Mouse (Mus musculus) v-Abl transformed pro-B cells (cell line): ENCODE measurements around the gene Gnb1.

Experiments
- in situ Hi-C, 2 experiments: fragments of 400-800 bp; cut with MboI; formaldehyde crosslinking; loops; one replicate each; pipeline ENCODE4 v1.15.1; 2025; ENCODE audit not compliant: unreplicated experiment in 2 of 2

Gnb1 gene

GRCm38 (mm10) chr4:155568170-155568569 is 77.0 kb downstream of the Gnb1 start:
- in situ Hi-C loops: loop anchor here (5.0 to 25.0 kb wide), 4 partner anchors 86 to 1406 kb away; partner anchors contain the start of genes Hes5 (in 1 of the 2), Megf6 (in 1 of the 2), Pank4 (in 1 of the 2) and Tprgl (in 1 of the 2)

DNA sequence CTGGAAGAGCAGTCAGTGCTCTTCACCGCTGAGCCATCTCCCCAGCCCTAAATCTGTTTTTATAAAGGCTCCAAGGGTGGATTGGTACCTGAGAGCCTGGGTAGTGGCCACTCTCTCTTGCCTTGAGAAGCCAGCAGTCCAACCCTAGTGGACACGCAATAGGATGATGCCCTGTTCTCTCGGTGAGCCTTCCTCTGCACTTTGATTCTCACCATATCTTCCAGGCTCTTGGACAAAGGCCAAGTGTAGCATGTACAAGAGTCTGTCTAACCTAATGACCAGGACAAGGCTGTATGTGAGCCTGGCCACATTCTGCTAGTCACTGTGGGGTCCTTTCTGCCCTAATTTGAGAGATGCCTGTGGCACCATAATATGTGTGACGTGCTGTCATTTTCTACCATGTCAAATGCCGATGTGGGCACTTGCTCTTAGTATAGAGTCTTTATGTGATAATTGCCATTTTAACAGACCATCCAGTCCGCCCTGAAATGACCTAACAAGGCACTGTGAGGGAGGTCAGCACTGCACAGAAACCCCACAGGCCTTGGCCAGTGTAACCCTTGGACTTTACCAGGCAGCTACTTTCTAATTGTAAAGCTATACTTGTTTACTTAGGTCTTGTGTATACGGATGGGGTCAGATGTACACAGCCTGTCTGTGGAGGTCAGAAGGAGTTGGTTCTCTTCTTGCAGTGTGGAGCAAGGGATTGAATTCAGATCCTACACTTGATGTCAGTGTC is 77.6 kb downstream of the Gnb1 start:
- in situ Hi-C loops: loop anchor here (5.0 to 25.0 kb wide), 4 partner anchors 86 to 1406 kb away; partner anchors contain the start of genes Hes5 (in 1 of the 2), Megf6 (in 1 of the 2), Pank4 (in 1 of the 2) and Tprgl (in 1 of the 2)

DNA sequence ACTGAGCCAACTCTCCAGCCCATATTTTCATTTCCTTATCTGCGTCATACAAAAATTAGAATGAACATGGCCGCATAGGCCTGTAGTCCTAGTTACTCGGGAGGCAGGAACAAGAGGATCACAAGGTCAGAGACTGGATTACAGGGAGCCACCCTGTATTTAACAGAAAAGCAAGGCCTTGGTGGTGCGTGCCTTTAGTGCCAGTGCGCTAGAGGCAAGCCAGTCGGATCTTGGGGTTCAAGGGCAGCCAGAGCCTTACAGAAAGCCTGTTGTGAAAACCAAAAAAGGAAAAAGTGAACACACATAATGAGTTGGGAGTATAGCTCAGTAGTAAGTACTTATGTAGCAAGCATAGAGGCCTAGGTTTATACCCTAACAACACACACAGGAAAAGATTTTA is 78.7 kb downstream of the Gnb1 start:
- in situ Hi-C loops: loop anchor here (5.0 to 25.0 kb wide), 5 partner anchors 88 to 1408 kb away; partner anchors contain the start of genes Hes5 (in 1 of the 2), Megf6 (in 1 of the 2), Pank4 (in 1 of the 2) and Tprgl (in 1 of the 2)

- in situ Hi-C loops: loop anchor here (10.0 to 25.0 kb wide), 3 partner anchors 476 to 1408 kb away; partner anchors contain the start of genes Hes5 (in 1 of the 2), Megf6 (in 1 of the 2), Pank4 (in 1 of the 2) and Tprgl (in 1 of the 2)
Measured at GRCm38 (mm10) chr4:155570315-155570714, 79.2 kb downstream of the Gnb1 start.

DNA sequence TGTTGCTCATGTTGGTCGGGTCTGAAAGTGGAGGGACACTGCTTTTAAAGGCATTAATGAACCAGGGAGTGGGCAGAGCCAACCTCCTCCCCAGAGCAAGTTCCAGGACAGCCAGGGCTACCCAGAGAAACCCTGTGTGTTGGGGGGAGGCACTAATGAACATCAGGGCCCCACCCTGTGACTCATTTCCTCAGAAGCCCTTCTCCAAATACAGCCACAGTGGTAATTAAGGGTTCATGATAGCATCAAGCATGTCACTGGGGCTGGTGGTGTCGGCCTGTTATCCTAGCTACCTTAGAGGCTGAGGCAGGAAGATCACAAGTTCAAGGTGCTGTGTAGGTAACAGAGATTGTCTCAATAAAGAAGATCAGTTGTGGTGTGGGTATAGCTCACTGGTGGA is 80.3 kb downstream of the Gnb1 start:
- in situ Hi-C loops: loop anchor here (10.0 to 25.0 kb wide), 3 partner anchors 477 to 1409 kb away; partner anchors contain the start of genes Hes5 (in 1 of the 2), Megf6 (in 1 of the 2), Pank4 (in 1 of the 2) and Tprgl (in 1 of the 2)

- in situ Hi-C loops: loop anchor here (10.0 to 25.0 kb wide), 3 partner anchors 478 to 1411 kb away; partner anchors contain the start of genes Hes5 (in 1 of the 2), Megf6 (in 1 of the 2), Pank4 (in 1 of the 2) and Tprgl (in 1 of the 2)
Measured at GRCm38 (mm10) chr4:155573155-155573554, 82.0 kb downstream of the Gnb1 start.

- in situ Hi-C loops: loop anchor here (10.0 to 25.0 kb wide), 3 partner anchors 479 to 1412 kb away; partner anchors contain the start of genes Hes5 (in 1 of the 2), Megf6 (in 1 of the 2), Pank4 (in 1 of the 2) and Tprgl (in 1 of the 2)
Measured at GRCm38 (mm10) chr4:155573876-155574275, 82.7 kb downstream of the Gnb1 start.

DNA sequence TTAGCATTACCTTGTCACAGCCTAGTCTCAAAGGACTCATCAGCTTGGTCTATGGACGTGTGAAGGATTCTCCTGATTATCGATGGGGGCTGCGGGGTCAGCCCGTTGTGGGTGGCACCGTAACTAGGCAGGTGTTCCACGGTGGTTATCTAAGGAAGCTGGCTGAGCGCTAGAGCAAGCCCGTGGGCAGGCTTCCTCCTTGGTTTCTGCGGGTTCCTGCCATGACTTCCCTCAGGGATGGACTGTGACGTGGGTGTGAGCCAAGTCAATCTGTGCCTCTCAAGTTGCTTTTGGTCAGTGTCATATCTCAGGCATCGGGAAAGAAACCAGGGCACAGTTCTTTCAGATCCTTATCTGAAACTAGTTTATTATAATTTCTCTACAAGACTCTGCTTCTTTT is 83.8 kb downstream of the Gnb1 start:
- in situ Hi-C loops: loop anchor here (5.0 to 25.0 kb wide), 6 partner anchors 253 to 1413 kb away; partner anchors contain the start of genes Hes5 (in 1 of the 2), Megf6 (in 1 of the 2), Morn1 (in 1 of the 2) and Pank4 (in 1 of the 2)

- in situ Hi-C loops: loop anchor here (5.0 to 25.0 kb wide), 4 partner anchors 253 to 638 kb away; partner anchors contain the start of genes Morn1 (in 1 of the 2), Rer1 (in 1 of the 2) and Tnfrsf14 (in 1 of the 2)
Measured at GRCm38 (mm10) chr4:155575521-155575920, 84.4 kb downstream of the Gnb1 start.

GRCm38 (mm10) chr4:155577132-155577531 is 86.0 kb downstream of the Gnb1 start:
- in situ Hi-C loops: loop anchor here (5.0 to 25.0 kb wide), 4 partner anchors 255 to 640 kb away; partner anchors contain the start of genes Morn1 (in 1 of the 2), Rer1 (in 1 of the 2) and Tnfrsf14 (in 1 of the 2)

DNA sequence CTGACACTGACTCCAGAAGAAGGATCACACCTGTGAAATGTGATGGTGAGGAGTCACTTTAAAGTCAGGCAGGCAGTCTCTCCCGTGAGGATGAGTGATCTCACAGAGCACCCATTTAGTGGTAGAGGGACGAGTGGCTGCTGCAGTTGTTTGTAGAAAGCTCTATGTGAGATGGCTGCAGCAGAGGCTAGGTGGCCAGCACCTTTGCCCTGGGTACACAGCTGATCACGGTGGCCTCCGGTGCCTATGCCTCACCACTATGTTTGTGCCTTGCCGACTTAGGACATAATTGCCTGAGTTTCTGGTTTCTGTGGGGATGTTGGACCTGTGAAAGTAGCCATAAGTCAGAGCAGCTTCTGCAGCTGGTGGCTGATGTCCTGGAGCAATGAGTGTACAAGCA is 86.6 kb downstream of the Gnb1 start:
- in situ Hi-C loops: loop anchor here (5.0 to 25.0 kb wide), 4 partner anchors 255 to 640 kb away; partner anchors contain the start of genes Morn1 (in 1 of the 2), Rer1 (in 1 of the 2) and Tnfrsf14 (in 1 of the 2)

GRCm38 (mm10) chr4:155578336-155579125 is 87.4 kb downstream of the Gnb1 start:
- in situ Hi-C loops: loop anchor here (5.0 to 25.0 kb wide), 4 partner anchors 256 to 641 kb away; partner anchors contain the start of genes Morn1 (in 1 of the 2), Rer1 (in 1 of the 2) and Tnfrsf14 (in 1 of the 2)

DNA sequence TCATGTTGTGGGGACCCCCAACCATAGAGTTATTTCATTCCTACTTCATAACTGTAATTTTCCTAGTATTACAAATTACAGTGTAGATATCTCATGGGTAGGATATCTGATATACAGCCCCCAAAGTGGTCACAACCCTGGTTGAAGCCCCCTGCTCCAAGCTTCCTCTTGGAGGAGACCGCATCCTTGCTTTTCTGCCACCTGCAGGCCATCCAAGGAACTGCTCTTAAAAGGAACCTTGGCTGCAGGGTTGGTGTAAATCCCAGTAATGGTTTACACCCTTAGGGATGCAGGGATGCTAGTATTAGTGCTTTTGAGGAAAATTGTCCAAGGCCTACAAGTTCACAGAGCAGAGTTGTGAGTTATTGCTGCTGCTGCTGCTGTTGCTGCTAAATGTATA is 89.3 kb downstream of the Gnb1 start:
- in situ Hi-C loops: loop anchor here (25.0 kb wide), 2 partner anchors 493 to 643 kb away; partner anchors contain the start of genes Morn1 (in 1 of the 2), Rer1 (in 1 of the 2) and Tnfrsf14 (in 1 of the 2)

- in situ Hi-C loops: loop anchor here (25.0 kb wide), 2 partner anchors 495 to 645 kb away; partner anchors contain the start of genes Morn1 (in 1 of the 2), Rer1 (in 1 of the 2) and Tnfrsf14 (in 1 of the 2)
Measured at GRCm38 (mm10) chr4:155582279-155582905, 91.2 kb downstream of the Gnb1 start.

- in situ Hi-C loops: loop anchor here (25.0 kb wide), 2 partner anchors 502 to 652 kb away; partner anchors contain the start of genes Morn1 (in 1 of the 2), Rer1 (in 1 of the 2) and Tnfrsf14 (in 1 of the 2)
Measured at GRCm38 (mm10) chr4:155589356-155589755, 98.2 kb downstream of the Gnb1 start.

- in situ Hi-C loops: loop anchor here (25.0 kb wide), 2 partner anchors 504 to 654 kb away; partner anchors contain the start of genes Morn1 (in 1 of the 2), Rer1 (in 1 of the 2) and Tnfrsf14 (in 1 of the 2)
Measured at GRCm38 (mm10) chr4:155591012-155591719, 100.0 kb downstream of the Gnb1 start.

GRCm38 (mm10) chr4:155593780-155594179 is 102.6 kb downstream of the Gnb1 start:
- in situ Hi-C loops: loop anchor here (25.0 kb wide), 2 partner anchors 506 to 656 kb away; partner anchors contain the start of genes Morn1 (in 1 of the 2), Rer1 (in 1 of the 2) and Tnfrsf14 (in 1 of the 2)

DNA sequence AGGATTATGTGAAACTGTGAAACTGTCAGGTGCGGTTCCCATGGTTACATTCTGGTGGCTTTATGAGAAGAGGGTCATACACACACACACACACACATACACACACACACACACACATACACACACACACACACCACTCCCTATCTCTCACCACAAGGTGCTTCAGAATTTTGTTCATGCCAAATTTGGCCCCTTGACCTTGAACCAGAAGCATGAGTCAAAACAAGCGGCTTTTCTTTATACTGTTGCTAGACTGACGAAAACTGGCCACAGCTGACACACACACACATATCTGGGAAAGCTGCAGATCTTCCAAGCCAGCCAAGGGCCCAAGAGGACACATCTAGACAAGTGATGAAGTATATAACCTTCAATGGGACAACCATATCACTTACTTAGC is 104.6 kb downstream of the Gnb1 start:
- in situ Hi-C loops: loop anchor here (25.0 kb wide), 2 partner anchors 508 to 658 kb away; partner anchors contain the start of genes Morn1 (in 1 of the 2), Rer1 (in 1 of the 2) and Tnfrsf14 (in 1 of the 2)
